Mouse (Mus musculus): ENCODE measurements around the gene Krt4.

- TF ChIP-seq CTCF (IDR thresholded peaks at IDR 0.05; ENCODE audit: low read depth, low read length) (no peak), POLR2A (IDR thresholded peaks at IDR 0.05; ENCODE audit: borderline replicate concordance, low read depth, low read length) (no peak)
Measured at GRCm38 (mm10) chr15:101927340-101928080, 3.0 kb upstream of the Krt4 start.

All from bone marrow macrophage, adult 2 months (primary cell).